Mouse (Mus musculus) stomach, embryonic 14.5 days (tissue): ENCODE results near the gene A530084C06Rik. TPM values are rescaled to one million over a fixed set of nuclear protein-coding genes. Genes with fewer than 3 reads are reported as not detected.

Experiments
- ATAC-seq: fragments of 200-750 bp; cut with Nextera tagmentation; 2 replicates; pipeline ENCODE4 v1.8.0; 2017; ENCODE audit warnings: low read depth, moderate TSS enrichment; ENCODE audit not compliant: insufficient number of reproducible peaks, insufficient read depth, low FRiP score
- H3K27ac ChIP-seq: fragments of 300-500 bp; sonication (generic); 2 replicates; pipeline ENCODE4 v1.5.1; 2014; ENCODE audit warnings: mild to moderate bottlenecking, low read length, moderate library complexity, mixed read lengths
- H3K27me3 ChIP-seq: fragments of 300-500 bp; sonication (generic); 2 replicates; pipeline ENCODE4 v1.6.1; 2014; ENCODE audit warnings: low read length, control low read depth, mixed read lengths; ENCODE audit not compliant: control insufficient read depth, insufficient read depth
- H3K36me3 ChIP-seq: fragments of 300-500 bp; sonication (generic); 2 replicates; pipeline ENCODE4 v1.6.1; 2014; ENCODE audit warnings: mild to moderate bottlenecking, control low read depth, low read length, moderate library complexity, mixed read lengths; ENCODE audit not compliant: control insufficient read depth, insufficient read depth
- H3K4me1 ChIP-seq: fragments of 300-500 bp; sonication (generic); 2 replicates; pipeline ENCODE4 v1.6.1; 2014; ENCODE audit warnings: low read length, control low read depth, mixed read lengths; ENCODE audit not compliant: control insufficient read depth, insufficient read depth
- H3K4me2 ChIP-seq: fragments of 300-500 bp; sonication (generic); replicated peaks from 2 replicates; pipeline ENCODE4 v1.6.1; 2014; ENCODE audit warnings: low read depth, low read length, control low read depth
- H3K4me3 ChIP-seq: fragments of 300-500 bp; sonication (generic); 2 replicates; pipeline ENCODE4 v1.5.1; 2014; ENCODE audit warnings: low read depth, low read length, control low read depth
- H3K9ac ChIP-seq: fragments of 300-500 bp; sonication (generic); replicated peaks from 2 replicates; pipeline ENCODE4 v1.6.1; 2014; ENCODE audit warnings: low read depth, mild to moderate bottlenecking, control low read depth, low read length, moderate library complexity, mixed read lengths
- H3K9me3 ChIP-seq: fragments of 300-500 bp; sonication (generic); 2 replicates; pipeline ENCODE4 v1.6.1; 2016; ENCODE audit warnings: low read depth, low read length, control low read depth; ENCODE audit not compliant: control insufficient read depth
- WGBS: fragments of 180-500 bp; shearing (Covaris S2); extraction: QIAGEN DNeasy Blood & Tissue Kit; methylation state at CpG from one replicate; pipeline ENCODE4 v1.1.7; 2014; 5-methylcytosine and 5-hydroxymethylcytosine counted together
- polyA plus RNA-seq: library from polyadenylated mRNA; unstranded; fragments of >200 nt; fragmentation: Nextera tagmentation; extraction: Ambion mirVana; gene quantifications from 2 replicates; pipeline ENCODE4 v1.2.1, GENCODE M21; 2014

A530084C06Rik gene
- not detected in 2 replicates for polyA plus RNA-seq

DNA sequence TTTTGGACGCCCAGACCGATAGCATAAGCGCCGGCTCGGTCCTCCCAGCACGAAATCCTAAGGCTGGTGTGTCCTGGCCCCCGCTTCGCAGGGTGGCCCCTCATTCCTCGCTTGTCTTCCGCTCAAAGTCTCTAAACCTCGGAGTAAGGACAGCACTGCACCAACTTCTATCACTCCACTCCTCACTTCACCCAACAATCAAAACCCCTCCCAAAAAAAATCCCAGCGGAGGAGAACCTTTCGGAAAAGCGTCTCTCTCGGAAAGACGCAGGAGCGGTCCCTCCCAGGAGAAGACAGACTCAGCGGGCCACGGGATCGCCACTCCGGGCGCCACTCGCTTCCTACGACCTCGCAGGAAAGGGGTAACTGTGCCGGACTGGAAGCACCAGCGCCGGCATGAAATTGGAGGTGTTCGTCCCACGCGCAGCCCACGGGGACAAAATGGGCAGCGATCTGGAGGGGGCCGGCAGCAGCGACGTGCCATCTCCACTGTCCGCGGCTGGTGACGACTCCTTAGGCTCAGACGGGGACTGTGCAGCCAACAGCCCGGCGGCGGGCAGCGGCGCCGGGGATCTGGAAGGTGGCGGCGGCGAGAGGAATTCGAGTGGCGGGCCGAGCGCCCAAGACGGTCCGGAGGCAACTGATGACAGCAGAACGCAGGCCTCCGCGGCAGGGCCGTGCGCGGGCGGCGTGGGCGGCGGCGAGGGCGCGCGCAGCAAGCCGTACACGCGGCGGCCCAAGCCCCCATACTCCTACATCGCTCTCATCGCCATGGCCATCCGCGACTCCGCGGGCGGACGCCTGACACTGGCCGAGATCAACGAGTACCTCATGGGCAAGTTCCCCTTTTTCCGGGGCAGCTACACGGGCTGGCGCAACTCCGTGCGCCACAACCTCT lies at the start of gene A530084C06Rik:
Gene A530084C06Rik (minus strand): TSS at position 813 of the 898 bp plus-strand sequence.
- peak within 1 kb of the TSS; percentile 52 for H3K27ac ChIP-seq
- 0 out of 2 replicates have a peak, but pooled peaks have one; percentile 1 for ATAC-seq

GRCm38 (mm10) chr13:31603964-31604363 lies 44.8 kb upstream of the A530084C06Rik start:
- WGBS = 84% methylated on average over 6 of the region's 6 CpGs
- H3K4me1 ChIP-seq = no peaks in the 10 kb centered on the region
- no peaks in the 10 kb centered on the region for H3K27me3 ChIP-seq
- H3K36me3 ChIP-seq = no peaks in the 10 kb centered on the region
- no peak overlapping the region for H3K27ac ChIP-seq
- no peaks in the 10 kb centered on the region for H3K9me3 ChIP-seq
- no peak overlapping the region for H3K9ac ChIP-seq
- no peak overlapping the region for H3K4me2 ChIP-seq
- H3K4me3 ChIP-seq = no peak overlapping the region
- ATAC-seq = no peak

More for the DNA sequence above, at the start of gene A530084C06Rik:
- 0 out of 2 replicates have a peak, but pooled peaks cover 7% of the 10 kb centered on the region for H3K27me3 ChIP-seq
- peak within 1 kb of the TSS; percentile 77 for H3K9ac ChIP-seq
- no peaks in the 10 kb centered on the region for H3K9me3 ChIP-seq
- under 1% methylated on average over 88 of the region's 88 CpGs for WGBS
- no peaks in the 10 kb centered on the region for H3K4me1 ChIP-seq
- H3K4me2 ChIP-seq = peak within 1 kb of the TSS; percentile 99
- H3K36me3 ChIP-seq = no peaks in the 10 kb centered on the region
- H3K4me3 ChIP-seq = peak within 1 kb of the TSS; percentile 36

- no peak overlapping the region for H3K4me2 ChIP-seq
- no peaks in the 10 kb centered on the region for H3K4me1 ChIP-seq
- no peak overlapping the region for H3K9ac ChIP-seq
- no peaks in the 10 kb centered on the region for H3K9me3 ChIP-seq
- 78% methylated on average over 5 of the region's 5 CpGs for WGBS
- no peak overlapping the region for H3K27ac ChIP-seq
- H3K4me3 ChIP-seq = no peak overlapping the region
- no peaks in the 10 kb centered on the region for H3K27me3 ChIP-seq
- no peaks in the 10 kb centered on the region for H3K36me3 ChIP-seq
- ATAC-seq = no peak
Measured at GRCm38 (mm10) chr13:31599576-31599975, 40.4 kb upstream of the A530084C06Rik start.

DNA sequence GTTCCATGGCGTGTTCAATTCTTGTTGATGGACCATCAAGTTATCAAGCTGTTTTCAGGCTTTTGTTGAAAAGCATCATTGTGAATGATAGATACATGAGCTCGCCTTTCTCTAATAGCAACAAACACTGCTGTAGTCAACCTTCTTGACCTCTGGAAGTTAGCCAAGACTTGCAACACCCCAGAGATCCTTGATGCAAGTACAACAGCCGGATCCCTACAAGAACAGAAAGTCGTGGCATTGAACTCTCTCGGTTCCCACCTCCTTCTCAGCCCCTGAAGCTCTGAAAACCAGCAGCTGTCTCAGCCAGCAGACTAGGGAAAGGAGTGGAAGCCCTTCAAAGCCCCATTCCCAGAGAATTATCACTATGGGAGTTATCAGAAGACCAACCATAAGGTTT lies 28.2 kb upstream of the A530084C06Rik start:
- ATAC-seq = no peak
- no peak overlapping the region for H3K4me3 ChIP-seq
- H3K36me3 ChIP-seq = no peaks in the 10 kb centered on the region
- H3K27ac ChIP-seq = no peak overlapping the region
- H3K4me1 ChIP-seq = no peaks in the 10 kb centered on the region
- no peak overlapping the region for H3K4me2 ChIP-seq
- no peaks in the 10 kb centered on the region; the same call in 1 of the 2 replicates for H3K9me3 ChIP-seq
- WGBS = 59% methylated on average over 5 of the region's 5 CpGs
- H3K27me3 ChIP-seq = no peaks in the 10 kb centered on the region
- H3K9ac ChIP-seq = no peak overlapping the region

DNA sequence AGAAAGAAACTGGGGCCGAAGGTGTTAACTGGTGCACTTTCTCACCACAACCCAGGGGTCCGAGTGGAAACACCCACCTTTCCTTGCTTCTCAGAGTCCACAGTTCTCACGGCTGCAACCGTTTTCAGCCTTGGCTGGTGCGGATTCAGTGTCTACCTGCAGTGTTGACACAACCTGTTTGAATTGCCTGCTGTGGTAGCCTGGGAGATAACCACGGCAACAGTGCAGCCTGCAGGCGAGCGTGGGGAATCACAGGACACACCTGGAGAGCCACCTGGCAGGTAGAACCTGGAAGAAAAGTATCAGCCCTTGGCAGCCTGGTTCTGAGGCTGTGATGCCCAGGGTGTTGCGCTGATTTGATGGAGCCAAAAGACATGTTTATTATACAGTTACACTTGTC lies 20.7 kb upstream of the A530084C06Rik start:
- no peak overlapping the region for H3K27ac ChIP-seq
- no peaks in the 10 kb centered on the region for H3K36me3 ChIP-seq
- no peaks in the 10 kb centered on the region for H3K4me1 ChIP-seq
- H3K9me3 ChIP-seq = no peaks in the 10 kb centered on the region
- WGBS = 53% methylated on average over 9 of the region's 9 CpGs
- no peak overlapping the region for H3K4me2 ChIP-seq
- peak; percentile 84 for ATAC-seq
- no peak overlapping the region for H3K4me3 ChIP-seq
- H3K9ac ChIP-seq = no peak overlapping the region
- H3K27me3 ChIP-seq = no peaks in the 10 kb centered on the region

- H3K9ac ChIP-seq = no peak overlapping the region
- no peaks in the 10 kb centered on the region for H3K36me3 ChIP-seq
- H3K9me3 ChIP-seq = no peaks in the 10 kb centered on the region
- no peaks in the 10 kb centered on the region for H3K27me3 ChIP-seq
- H3K4me3 ChIP-seq = no peak overlapping the region
- H3K27ac ChIP-seq = peak overlapping the region; percentile 52; the same call in 1 of the 2 replicates
- no peaks in the 10 kb centered on the region for H3K4me1 ChIP-seq
- 58% methylated on average over 10 of the region's 10 CpGs for WGBS
- peak; percentile 31; the same call in 1 of the 2 replicates for ATAC-seq
- no peak overlapping the region for H3K4me2 ChIP-seq
Measured at GRCm38 (mm10) chr13:31578389-31578788, 19.3 kb upstream of the A530084C06Rik start.

- H3K9ac ChIP-seq = no peak overlapping the region
- no peaks in the 10 kb centered on the region for H3K4me1 ChIP-seq
- H3K9me3 ChIP-seq = no peaks in the 10 kb centered on the region
- no peaks in the 10 kb centered on the region for H3K36me3 ChIP-seq
- H3K27me3 ChIP-seq = no peaks in the 10 kb centered on the region
- no peak overlapping the region for H3K27ac ChIP-seq
- 42% methylated on average over 6 of the region's 6 CpGs for WGBS
- H3K4me2 ChIP-seq = no peak overlapping the region
- ATAC-seq = no peak
- H3K4me3 ChIP-seq = no peak overlapping the region
Measured at GRCm38 (mm10) chr13:31577576-31577975, 18.4 kb upstream of the A530084C06Rik start.

GRCm38 (mm10) chr13:31576696-31577095 lies 17.6 kb upstream of the A530084C06Rik start:
- H3K27ac ChIP-seq = no peak overlapping the region

More at GRCm38 (mm10) chr13:31576696-31577095, 17.6 kb upstream of the A530084C06Rik start:
- 68% methylated on average over 4 of the region's 4 CpGs for WGBS
- H3K4me2 ChIP-seq = no peak overlapping the region
- H3K27me3 ChIP-seq = no peaks in the 10 kb centered on the region
- no peak overlapping the region for H3K9ac ChIP-seq
- ATAC-seq = no peak
- no peaks in the 10 kb centered on the region for H3K9me3 ChIP-seq
- no peaks in the 10 kb centered on the region for H3K36me3 ChIP-seq
- H3K4me3 ChIP-seq = no peak overlapping the region
- H3K4me1 ChIP-seq = no peaks in the 10 kb centered on the region
